Mouse (Mus musculus) right cerebral cortex, postnatal 36 days (tissue): ENCODE results near the gene Gpt2.

ENCODE experiments used
- DNase-seq, 2 experiments: peaks; one replicate each; pipeline ENCODE4 v3.0.0; 2022; ENCODE audit warnings: low spot score in 2 of 2, mixed read lengths in 1 of 2

Gpt2 gene

GRCm38 (mm10) chr8:85492125-85492875 is at the start of gene Gpt2:
Gene Gpt2 (plus strand): TSS chr8:85492576.
- peak; percentile 95 to 96 for DNase-seq

- no peak for DNase-seq
Observed at GRCm38 (mm10) chr8:85444092-85444491, 48.3 kb upstream of the Gpt2 start.

- no peak for DNase-seq
Observed at GRCm38 (mm10) chr8:85445936-85446685, 46.3 kb upstream of the Gpt2 start.

DNA sequence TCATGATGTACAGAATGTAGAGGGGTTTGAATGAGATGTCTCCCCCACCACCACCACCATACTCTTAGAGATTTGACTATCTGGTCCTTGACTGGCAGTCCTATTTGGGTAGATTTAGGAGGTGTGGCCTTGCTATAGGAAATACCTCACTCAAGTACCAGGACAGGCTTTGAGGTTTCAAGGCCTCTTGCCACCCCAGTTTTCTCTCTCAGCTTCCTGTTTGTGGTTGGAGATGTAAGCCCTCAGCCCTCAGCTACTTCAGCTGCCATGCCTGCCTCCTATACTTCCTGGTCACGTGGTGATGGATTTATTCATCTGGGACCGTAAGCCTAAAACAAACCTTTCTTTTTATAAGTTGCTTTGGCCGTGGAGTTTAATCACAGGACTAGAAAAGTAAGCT is 42.0 kb upstream of the Gpt2 start:
- no peak for DNase-seq

- DNase-seq: no peak
Observed at GRCm38 (mm10) chr8:85452328-85452727, 40.0 kb upstream of the Gpt2 start.

DNA sequence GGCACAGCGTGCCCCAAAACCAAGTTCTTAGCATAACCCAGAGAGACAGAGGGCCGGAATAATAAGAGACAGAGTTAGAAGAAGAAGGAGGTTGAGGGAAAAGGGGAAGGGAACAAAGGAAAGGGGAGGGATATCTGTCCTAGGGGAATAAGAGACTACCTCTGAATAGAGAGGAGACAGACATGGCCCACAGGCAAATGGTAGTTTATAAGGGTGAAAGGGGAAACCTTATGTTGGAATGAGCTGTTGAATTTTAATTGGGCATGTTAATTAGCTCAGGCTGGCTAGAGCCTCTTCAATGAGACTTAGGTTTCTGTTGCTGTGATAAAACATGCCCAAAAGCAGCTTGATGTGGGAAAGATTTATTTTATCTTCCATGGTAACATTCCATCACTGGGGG is 39.1 kb upstream of the Gpt2 start:
- no peak for DNase-seq

GRCm38 (mm10) chr8:85454750-85455149 is 37.6 kb upstream of the Gpt2 start:
- DNase-seq: no peak

DNA sequence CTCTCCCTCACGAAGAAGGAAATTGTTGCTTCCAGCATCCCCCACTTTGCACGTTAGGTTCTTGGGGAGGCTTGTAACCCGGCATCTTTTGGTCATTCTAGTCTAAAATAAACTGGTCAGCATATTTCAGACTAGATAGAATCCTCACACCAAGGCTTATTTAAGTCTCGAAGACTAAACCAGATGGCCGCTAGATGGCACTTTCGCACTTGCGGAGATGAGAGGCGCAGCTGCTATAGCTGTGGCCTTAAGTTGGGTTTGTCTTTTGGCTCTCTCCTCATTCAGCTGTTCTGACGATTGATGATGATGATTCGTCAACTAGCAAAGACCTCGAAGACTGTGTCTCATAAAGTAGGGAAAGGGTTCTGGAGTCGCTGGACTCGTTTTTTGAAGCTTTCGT is 35.8 kb upstream of the Gpt2 start:
- DNase-seq: peak; percentile 25 to 41

DNA sequence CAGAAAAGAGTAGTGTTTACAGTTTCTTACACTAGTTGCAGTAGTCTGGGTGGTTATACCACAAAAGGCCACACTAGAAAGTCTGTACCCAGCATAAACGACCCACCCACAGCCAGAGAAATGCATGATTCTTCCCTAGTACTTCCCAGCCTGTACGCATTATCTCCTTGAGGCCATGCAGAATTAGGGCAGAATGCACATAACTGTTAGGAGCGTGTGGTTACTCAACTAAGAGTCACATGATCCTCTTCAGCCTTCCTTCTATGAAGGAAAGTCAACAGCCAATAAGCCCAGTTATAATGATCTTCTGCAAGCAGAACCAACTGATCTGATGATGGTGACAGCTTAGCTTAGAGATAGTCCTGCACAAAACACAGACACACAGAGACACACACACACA is 32.8 kb upstream of the Gpt2 start:
- DNase-seq: no peak

- DNase-seq: no peak
Observed at GRCm38 (mm10) chr8:85460804-85461203, 31.6 kb upstream of the Gpt2 start.

- DNase-seq: no peak
Observed at GRCm38 (mm10) chr8:85461377-85461776, 31.0 kb upstream of the Gpt2 start.

- DNase-seq: no peak
Observed at GRCm38 (mm10) chr8:85462441-85462840, 29.9 kb upstream of the Gpt2 start.

DNA sequence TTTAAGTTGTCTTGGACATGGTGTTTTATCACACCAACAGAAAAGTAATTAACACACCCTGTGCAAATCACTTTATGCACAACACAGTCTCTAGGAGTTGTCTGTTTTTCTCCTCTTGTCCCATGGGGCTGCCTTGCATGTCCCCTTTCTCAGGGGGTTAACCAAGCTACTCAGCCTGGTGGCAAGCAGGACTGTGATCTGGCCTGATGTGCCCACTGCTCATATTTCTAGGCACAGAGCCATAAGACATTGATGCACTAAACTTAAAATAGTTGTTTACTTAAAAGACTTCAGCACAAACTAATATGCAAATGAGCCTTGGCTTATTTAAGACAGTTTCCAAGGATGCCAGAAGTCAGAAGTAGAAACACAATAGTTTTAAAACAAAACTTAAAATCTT is 28.1 kb upstream of the Gpt2 start:
- no peak for DNase-seq

DNA sequence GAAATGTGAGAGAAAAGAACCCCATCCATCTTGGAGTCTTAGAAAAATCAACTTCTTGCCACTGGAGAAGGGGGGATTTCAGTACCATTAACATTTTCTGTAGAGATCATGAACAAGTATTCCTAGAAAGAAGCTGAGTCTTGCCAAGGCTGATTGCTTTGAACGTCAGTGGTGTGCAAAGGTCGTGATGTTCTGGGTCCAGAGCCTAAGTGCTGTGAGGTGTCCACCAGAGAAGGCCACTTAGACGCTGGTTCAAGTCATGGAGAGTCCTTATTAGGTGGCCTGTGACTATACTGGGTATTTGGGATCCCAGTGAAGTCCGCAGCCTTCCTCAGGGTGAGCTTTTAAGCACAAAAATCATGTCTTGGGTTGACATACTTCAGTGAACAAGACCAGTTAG is 26.3 kb upstream of the Gpt2 start:
- no peak for DNase-seq

DNA sequence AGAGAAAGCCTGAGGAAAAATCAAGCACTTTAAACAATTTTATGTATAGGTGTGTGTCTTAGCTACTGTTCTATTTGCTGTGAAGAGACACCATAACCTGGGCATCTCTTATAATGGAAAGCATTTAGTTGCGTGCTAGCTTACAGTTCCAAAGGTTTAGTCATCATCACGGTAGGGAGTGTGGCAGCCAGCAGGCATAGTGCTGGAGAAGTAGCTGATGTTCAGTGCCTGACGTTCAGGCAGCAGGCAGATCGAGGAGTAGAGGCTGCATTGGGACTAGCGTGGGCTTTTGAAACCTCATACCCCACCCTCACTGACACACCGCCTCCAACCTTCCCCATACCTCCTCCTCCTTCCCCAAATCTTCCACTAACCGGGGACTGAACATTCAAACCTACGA is 21.6 kb upstream of the Gpt2 start:
- no peak for DNase-seq

GRCm38 (mm10) chr8:85472800-85473199 is 19.6 kb upstream of the Gpt2 start:
- no peak for DNase-seq

DNA sequence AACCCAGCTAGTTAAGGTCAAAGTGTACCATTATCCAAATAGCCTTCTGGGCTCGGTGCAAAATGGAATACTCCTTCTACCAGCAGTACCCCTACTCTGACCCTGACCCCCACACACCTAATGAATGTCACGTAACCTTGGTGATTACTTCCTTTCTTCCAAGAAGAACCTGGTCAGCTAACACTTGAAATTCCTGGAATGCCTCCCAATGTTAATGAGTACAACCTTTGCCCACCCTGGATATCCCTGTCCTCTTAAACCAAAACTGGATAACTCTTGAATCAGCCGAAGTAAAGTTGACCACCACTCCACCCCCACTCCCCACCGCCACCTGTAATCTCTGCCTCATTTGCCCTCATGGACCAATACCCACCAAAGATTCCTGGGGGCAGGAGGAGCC is 19.1 kb upstream of the Gpt2 start:
- DNase-seq: no peak

DNA sequence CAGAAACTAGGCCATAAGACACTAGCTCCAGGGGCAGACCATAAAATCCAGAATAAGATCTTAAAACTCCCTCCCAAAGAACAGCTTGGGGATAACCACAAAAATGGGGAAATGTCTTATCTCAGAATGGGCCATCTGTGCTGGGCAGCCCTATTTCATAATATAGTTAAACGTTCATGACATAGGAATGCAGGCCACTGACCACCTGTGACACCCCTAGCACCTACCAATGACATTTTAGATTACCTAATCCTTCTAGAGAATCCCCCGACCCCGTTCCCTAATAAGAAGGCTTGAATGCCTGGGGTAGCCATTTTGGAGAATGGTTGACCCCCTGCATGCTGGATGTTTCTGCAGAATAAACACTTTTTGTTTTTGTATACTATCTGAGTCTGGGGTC is 17.5 kb upstream of the Gpt2 start:
- DNase-seq: no peak

DNA sequence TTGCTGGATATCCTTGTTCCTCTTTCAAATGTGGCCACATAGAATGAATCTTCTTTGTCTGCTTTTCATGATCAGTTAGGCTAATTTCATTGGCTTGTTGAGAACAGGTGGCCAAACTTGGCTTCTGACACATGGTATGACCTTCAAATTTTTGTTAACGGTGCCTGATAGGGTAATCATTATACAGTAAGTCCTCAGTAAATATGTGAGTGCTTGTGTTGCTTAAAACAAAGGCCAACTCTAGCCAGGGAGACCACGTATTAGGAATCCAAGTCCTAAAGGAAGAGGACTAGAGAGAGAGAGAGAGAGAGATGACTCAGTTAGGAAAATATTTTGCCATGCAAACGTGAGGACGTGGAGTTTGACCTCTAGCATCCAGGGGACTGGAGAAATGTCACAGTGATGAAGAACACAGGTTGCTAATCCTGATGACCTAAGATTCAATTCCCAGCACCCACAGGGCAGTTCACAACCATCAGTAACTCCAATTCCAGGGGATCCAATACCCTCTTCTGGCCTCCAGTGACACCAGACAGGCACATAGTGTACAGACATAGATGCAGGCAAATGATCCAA is 15.3 kb upstream of the Gpt2 start:
- DNase-seq: no peak

DNA sequence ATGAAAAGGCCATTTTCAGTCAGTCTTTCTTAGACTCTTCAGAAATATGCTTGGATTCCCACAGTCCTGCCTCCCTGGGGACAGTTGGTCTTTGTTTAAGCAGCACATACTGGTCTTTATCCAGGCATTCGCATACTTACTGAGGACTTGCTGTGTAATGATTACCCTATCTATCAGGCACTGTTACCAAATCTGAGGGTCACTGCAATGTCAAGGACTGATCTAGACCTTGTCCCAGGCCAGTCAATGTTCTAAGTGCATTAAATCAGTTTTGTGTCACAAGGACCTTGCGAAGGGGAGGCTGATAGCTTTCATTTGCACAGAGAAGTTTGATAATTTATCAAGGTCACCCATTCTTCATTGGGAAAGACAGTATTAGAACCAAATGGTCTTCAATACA is 14.0 kb upstream of the Gpt2 start:
- DNase-seq: no peak

DNA sequence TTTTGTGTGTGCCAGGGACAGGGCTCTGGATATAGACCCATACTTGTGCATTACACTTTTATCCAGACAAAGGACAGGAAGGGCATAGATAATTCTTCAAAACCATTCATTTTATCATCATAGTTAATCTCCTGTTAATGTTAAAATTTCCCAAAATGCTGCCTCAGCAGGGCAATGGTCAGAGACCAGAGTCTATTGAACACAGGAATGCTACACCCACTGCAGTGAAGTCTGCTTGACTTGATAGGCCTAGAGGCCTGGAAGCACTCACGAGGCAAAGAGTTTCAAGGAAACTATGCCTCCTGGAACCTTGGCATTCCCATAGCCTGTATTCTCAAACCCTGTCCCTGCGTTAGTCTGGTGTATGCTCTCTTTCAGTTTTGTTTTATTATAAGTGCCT is 12.7 kb upstream of the Gpt2 start:
- no peak for DNase-seq

DNA sequence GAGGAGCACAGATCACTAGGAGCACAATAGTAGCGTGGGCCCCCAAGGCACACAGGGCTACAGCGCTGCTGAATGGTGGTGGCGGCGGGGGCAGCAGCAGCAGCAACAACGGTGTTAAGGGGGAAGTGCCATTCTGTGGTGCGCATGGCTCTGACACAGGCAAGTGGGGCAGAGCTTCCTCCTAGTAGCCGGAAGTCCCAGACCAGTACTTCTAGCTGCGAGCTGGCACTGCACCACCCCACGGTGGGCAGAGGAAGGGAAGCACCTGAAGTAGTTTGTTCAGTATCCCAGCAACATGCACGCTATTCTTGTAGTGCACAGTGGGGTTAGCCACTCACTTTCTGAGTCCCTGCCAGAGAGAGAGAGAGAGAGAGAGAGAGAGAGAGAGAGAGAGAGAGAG is 10.5 kb upstream of the Gpt2 start:
- DNase-seq: peak; percentile 37 to 38

- DNase-seq: peak in 1 of 2 experiments; percentile 20
Observed at GRCm38 (mm10) chr8:85482427-85482826, 9.9 kb upstream of the Gpt2 start.
